Mouse (Mus musculus) thymus, adult 2 months (tissue): Measurements from ENCODE around the gene Stat3. TPM values are rescaled to one million over a fixed set of nuclear protein-coding genes. Genes with fewer than 3 reads are reported as not detected.

ENCODE experiments used
- DNase-seq: peaks from one replicate; pipeline ENCODE4 v3.0.0; 2021
- H3K27ac ChIP-seq: fragments of 200-500 bp; 2 replicates; pipeline ENCODE4 v1.5.1; 2012; ENCODE audit warnings: low read length, control low read depth; ENCODE audit not compliant: control insufficient read depth, insufficient read depth
- H3K27me3 ChIP-seq: fragments of 200-500 bp; 2 replicates; pipeline ENCODE4 v1.6.1; 2012; ENCODE audit warnings: mild to moderate bottlenecking, low read length, moderate library complexity, mixed read lengths; ENCODE audit not compliant: control insufficient read depth, insufficient read depth
- H3K36me3 ChIP-seq: fragments of 200-500 bp; 2 replicates; pipeline ENCODE4 v1.6.1; 2012; ENCODE audit warnings: mild to moderate bottlenecking, low read length, moderate library complexity; ENCODE audit not compliant: control insufficient read depth, insufficient read depth
- H3K4me1 ChIP-seq: fragments of 200-500 bp; replicated peaks from 2 replicates; pipeline ENCODE4 v1.6.1; 2012; ENCODE audit warnings: low read length; ENCODE audit not compliant: control insufficient read depth, insufficient read depth
- H3K4me3 ChIP-seq: fragments of 200-500 bp; 2 replicates; pipeline ENCODE4 v1.5.1; 2012; ENCODE audit warnings: mild to moderate bottlenecking, low read length, control low read depth, moderate library complexity; ENCODE audit not compliant: control insufficient read depth, insufficient read depth
- CTCF ChIP-seq: fragments of 200-500 bp; IDR thresholded peaks from 2 replicates; pipeline ENCODE4 v1.5.1; 2012; ENCODE audit warnings: mild to moderate bottlenecking, control low read depth, low read length, moderate library complexity, borderline replicate concordance; ENCODE audit not compliant: control insufficient read depth, poor library complexity, insufficient read depth; ENCODE audit errors: extremely low read depth
- POLR2A ChIP-seq: fragments of 200-500 bp; IDR thresholded peaks from 2 replicates; pipeline ENCODE4 v1.6.1; 2012; ENCODE audit warnings: mild to moderate bottlenecking, low read length, control low read depth, moderate library complexity; ENCODE audit not compliant: control insufficient read depth, poor library complexity, insufficient read depth; ENCODE audit errors: extremely low read depth
- WGBS: fragments of 180-500 bp; shearing (Covaris S2); methylation state at CpG from one replicate; pipeline ENCODE4 v1.1.7; 2018; 5-methylcytosine and 5-hydroxymethylcytosine counted together
- polyA plus RNA-seq: library from polyadenylated mRNA; depleted of rRNA; stranded (reverse); fragments of >200 nt; gene quantifications from 2 replicates; pipeline ENCODE4 v1.2.3, GENCODE M21; 2012

Gene Stat3
- polyA plus RNA-seq, 1 experiment, result 147 TPM

DNA sequence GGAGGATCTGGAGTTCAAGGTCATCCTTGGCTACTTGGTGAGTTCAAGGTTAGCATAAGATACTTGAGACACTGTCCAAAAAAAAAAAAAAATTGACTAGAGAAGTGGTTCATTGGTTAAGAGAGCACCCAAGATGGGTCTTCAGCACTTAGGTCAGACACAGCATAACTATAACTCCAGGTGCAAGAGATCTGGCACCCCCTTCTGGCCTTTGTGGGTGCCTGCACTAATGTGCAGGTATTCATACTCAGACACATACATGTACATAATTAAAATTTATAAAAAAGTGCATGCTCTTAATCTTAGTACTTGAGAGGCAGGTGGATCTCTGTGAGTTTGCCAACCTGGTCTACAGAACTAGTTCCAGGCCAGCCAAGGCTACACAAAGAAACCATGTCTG, 8.2 kb upstream of the Stat3 start:
- DNase-seq, result no peak
- Histone ChIP-seq H3K36me3 (no peaks in the 10 kb centered on the region), H3K4me1 (peaks cover 6% of the 10 kb centered on the region), H3K27me3 (no peaks in the 10 kb centered on the region), H3K4me3 (no peak overlapping the region), H3K27ac (no peak overlapping the region)
- TF ChIP-seq CTCF (no peak), POLR2A (no peak)

DNA sequence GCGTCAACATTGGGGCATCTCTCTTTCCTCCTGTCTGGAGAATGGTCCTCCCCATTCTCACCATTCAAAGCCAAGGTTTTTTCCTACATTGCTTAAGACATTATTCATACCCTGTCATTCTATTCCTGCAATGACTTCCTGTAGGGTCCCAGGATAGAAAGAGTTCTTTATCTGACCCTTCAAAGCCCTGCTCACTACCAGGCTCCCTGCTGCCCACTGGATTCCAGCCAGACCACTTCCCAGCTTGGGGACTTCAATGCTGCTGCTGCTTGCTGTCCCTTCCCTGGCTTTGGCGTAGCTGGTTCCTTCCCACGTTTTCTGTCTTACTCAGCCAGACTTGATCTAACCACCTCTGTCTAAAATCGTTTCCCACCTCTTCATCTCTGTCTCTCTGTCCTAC, 7.5 kb upstream of the Stat3 start:
- H3K36me3 ChIP-seq, result no peaks in the 10 kb centered on the region

DNA sequence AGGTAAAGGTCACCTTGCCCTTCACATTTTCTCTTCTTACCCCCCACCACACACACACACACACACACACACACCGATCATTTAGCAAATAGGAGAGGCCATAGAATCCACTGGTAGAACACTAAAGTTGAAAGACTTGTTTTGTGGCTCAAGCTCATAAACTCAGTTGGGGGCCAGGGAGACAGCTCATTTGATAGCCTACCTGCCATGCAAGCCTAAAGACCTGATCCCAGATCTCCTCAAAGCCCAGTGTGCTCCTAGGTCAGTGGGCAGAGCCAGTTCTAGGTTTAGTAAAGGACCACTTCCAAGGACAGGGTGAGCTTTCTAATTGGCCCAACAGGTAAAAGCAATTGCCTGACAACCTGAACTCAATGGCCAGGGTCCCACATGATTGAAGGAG, 3.0 kb upstream of the Stat3 start:
- no peaks in the 10 kb centered on the region for H3K36me3 ChIP-seq
- no peak for TF ChIP-seq POLR2A
- no peak for TF ChIP-seq CTCF
- H3K27ac ChIP-seq, result no peak overlapping the region
- 92% methylated on average over 1 of the region's 1 CpGs for WGBS
- H3K4me3 ChIP-seq, result no peak overlapping the region
- H3K27me3 ChIP-seq, result no peaks in the 10 kb centered on the region
- H3K4me1 ChIP-seq, result 0 out of 2 replicates have a peak, but pooled peaks cover 4% of the 10 kb centered on the region
- no peak for DNase-seq

More for the DNA sequence above, 7.5 kb upstream of the Stat3 start:
- WGBS, result 71% methylated on average over 4 of the region's 4 CpGs
- Histone ChIP-seq H3K27me3 (no peaks in the 10 kb centered on the region), H3K27ac (no peak overlapping the region), H3K4me3 (no peak overlapping the region), H3K4me1 (peaks cover 3% of the 10 kb centered on the region; the same call in 1 of the 2 replicates)
- DNase-seq, result no peak
- TF ChIP-seq CTCF, result no peak
- no peak for TF ChIP-seq POLR2A

DNA sequence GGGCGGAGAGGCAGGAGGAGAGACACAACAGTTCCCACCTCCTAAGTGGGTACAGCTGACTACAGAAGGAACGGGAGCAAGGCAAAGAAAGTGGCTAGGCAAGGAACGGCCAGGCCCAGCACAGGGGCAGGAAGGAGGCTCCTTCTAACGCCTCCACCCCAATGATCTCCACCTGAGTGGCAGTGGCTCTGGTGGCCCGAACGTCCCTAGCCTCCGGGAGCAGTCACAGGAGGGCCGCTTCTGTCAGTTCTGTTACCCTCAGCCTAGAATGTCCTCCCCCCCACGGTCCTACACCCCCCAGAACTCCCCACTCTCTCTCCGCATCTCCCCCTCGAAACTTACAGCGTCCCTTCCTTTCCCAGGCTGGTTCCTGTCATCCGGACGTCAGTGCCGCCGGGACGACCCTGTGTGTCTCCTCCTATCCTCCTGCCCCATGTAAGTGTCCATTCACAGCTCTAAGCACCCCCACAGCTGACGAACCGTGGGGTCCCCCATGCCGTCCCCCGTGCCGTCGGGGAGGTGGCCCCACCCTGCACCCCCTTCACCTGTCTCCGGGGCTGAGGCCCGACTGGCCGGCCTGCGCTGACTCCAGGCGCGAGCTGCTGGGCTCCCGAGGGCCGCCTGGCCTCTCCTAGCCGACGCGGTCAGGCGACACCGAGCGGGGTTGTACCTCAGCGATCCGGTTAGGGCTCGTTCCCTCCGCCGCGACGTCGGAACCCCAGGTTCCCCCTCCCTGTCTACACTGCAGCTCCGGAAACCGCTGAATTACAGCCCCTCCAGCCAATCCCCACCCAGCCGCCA, 429 bp downstream of the Stat3 start:
- Histone ChIP-seq H3K36me3 (no peaks in the 10 kb centered on the region), H3K27ac (peak overlapping the region; percentile 51), H3K4me3 (peak overlapping the region; percentile 78), H3K4me1 (peaks cover 22% of the 10 kb centered on the region), H3K27me3 (no peaks in the 10 kb centered on the region)
- no peak for DNase-seq
- TF ChIP-seq POLR2A, result no peak
- TF ChIP-seq CTCF, result no peak; the same call in 1 of the 2 replicates
- under 1% methylated on average over 47 of the region's 48 CpGs for WGBS

DNA sequence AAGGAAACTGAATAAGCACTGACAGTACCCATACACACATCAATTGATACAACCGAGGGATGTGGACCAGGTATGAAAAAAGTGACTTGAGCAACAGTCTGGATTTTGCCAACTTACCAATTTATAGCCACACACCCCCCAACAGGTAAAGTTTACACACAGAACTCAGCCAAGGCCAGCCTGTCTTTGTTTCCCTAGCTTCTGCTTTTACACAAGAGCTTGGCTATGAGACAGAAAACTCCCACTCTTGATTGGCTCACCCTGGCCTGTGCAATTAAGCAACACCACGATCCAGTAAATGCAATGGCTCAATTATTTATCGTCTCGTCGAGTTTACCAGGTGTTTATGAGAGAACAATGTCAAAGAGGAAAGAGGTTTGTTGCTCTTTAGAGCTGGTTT, 1.2 kb downstream of the Stat3 start:
- Histone ChIP-seq H3K4me3 (no peak overlapping the region), H3K4me1 (peaks cover 22% of the 10 kb centered on the region), H3K27ac (no peak overlapping the region; the same call in 1 of the 2 replicates), H3K27me3 (no peaks in the 10 kb centered on the region), H3K36me3 (no peaks in the 10 kb centered on the region)
- 2% methylated on average over 5 of the region's 5 CpGs for WGBS
- DNase-seq, result no peak
- no peak for TF ChIP-seq POLR2A
- no peak for TF ChIP-seq CTCF

DNA sequence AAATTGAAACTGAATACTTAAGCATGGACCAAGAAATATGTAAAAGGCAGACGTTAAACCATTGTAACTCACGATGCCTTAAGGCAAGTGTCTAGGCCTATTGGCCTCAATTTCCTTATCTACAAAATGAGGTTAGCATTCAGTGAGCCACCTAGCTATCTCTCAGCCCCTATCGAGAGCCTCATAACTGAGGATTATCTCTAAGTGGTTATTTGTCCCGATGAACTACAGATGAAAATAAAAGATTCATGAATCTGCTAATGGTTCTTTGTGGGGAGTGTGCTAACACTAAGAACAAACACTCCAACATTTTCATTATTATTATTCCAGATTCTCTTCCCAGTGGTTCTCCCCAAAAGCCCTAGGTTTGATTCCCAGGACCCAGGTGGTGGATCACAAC, 2.0 kb downstream of the Stat3 start:
- Histone ChIP-seq H3K27ac (no peak overlapping the region; the same call in 1 of the 2 replicates), H3K4me3 (no peak overlapping the region), H3K4me1 (peaks cover 22% of the 10 kb centered on the region), H3K36me3 (no peaks in the 10 kb centered on the region), H3K27me3 (no peaks in the 10 kb centered on the region)
- no peak for DNase-seq
- no peak for TF ChIP-seq CTCF
- TF ChIP-seq POLR2A, result no peak
- WGBS, result 10% methylated on average over 4 of the region's 4 CpGs
